Mouse (Mus musculus) liver, postnatal 0 days (tissue): ENCODE measurements around the gene Myrf.

Source experiments
- CTCF ChIP-seq: sonication (generic); IDR thresholded peaks from 2 replicates; pipeline ENCODE4 v1.5.1; 2016; ENCODE audit warnings: antibody characterized with exemption, low read depth
- EP300 ChIP-seq: IDR thresholded peaks from 2 replicates; pipeline ENCODE4 v1.6.1; 2016; ENCODE audit warnings: antibody characterized with exemption, low read depth, mild to moderate bottlenecking

- no peak for TF ChIP-seq CTCF
- TF ChIP-seq EP300, result no peak
These were observed 59.3 kb downstream of the Myrf start for GRCm38 (mm10) chr19:10181225-10181624.
